Mouse (Mus musculus): ENCODE measurements around the gene C2cd4d.

DNA sequence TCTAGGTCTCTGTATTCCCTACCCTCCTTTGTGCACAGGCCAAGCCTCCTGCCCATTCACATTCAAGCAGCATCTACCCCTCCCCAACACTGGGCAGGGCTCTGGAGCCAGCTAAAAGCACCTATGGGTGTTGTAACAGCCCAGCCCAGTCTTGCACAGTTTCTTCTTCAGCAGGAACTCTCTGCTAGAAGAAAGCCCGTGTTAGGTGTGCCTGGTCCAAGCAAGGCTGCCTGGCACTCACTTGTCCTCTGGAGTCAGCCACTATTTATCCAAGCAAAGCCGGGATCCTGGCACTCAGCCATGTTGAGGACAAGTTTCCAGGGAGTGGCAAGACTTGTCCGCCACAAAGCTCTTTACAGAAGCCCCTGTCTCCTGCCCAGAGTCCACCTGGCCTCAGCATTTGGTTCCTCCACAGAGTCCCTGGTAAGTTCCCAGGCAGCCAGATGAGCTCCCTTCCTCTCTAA, 20.2 kb upstream of the C2cd4d start, which contains the start of gene Them5:
- no peak for TF ChIP-seq EP300 (IDR thresholded peaks at IDR 0.05; ENCODE audit: low read depth)
- no peak for TF ChIP-seq CTCF (IDR thresholded peaks at IDR 0.05; ENCODE audit: low read depth)

Measured in liver, postnatal 0 days (tissue).